Mouse (Mus musculus) monocyte, adult 5-6 weeks (primary cell): ENCODE data around the gene Egr4. TPM values are rescaled to one million over a fixed set of nuclear protein-coding genes. Genes with fewer than 3 reads are reported as not detected.

Source experiments
- total RNA-seq: library from RNA; stranded (forward); fragments of 200-1000, 200-491, 200-594 nt; gene quantifications from 3 replicates; pipeline ENCODE4 v1.2.3, GENCODE M21; 2017

The Egr4 gene
- total RNA-seq, 1 experiment from 2014 or later: not detected

Other genes starting within 250 kb of the Egr4 start
- gene Sfxn5, start 180.2 kb downstream of the Egr4 start, total RNA-seq: 3.7 to 7.3 TPM (median 4.6 TPM) in 3 replicates
- gene Rab11fip5, start 139.0 kb downstream of the Egr4 start, total RNA-seq: 1.6 to 3.0 TPM (median 1.6 TPM) in 3 replicates
- not detected in 3 replicates for gene Noto, start 89.7 kb downstream of the Egr4 start, total RNA-seq
- gene Smyd5, start 81.6 kb downstream of the Egr4 start, total RNA-seq: 19.5 to 21.8 TPM (median 20.2 TPM) in 3 replicates
- gene Cct7, start 62.1 kb downstream of the Egr4 start, total RNA-seq: 150 to 194 TPM (median 161 TPM) in 3 replicates
- gene Pradc1, start 61.6 kb downstream of the Egr4 start, total RNA-seq: 8.6 to 11.3 TPM (median 10.1 TPM) in 3 replicates
- not detected in 3 replicates for gene Fbxo41, start 10.6 kb downstream of the Egr4 start, total RNA-seq
- gene Alms1, start 73.9 kb upstream of the Egr4 start, total RNA-seq: 3.8 to 6.3 TPM (median 4.1 TPM) in 3 replicates
- gene Nat8f7, start 199.6 kb upstream of the Egr4 start, total RNA-seq: not detected in 3 replicates